In genomic region chr10:4203651-4204050, GRCm38 (mm10) we compare ENCODE assay signal across 7 mouse cellular contexts.
DNase-seq lines count a peak whose midpoint lies in the region; ATAC-seq and TF ChIP-seq lines count a peak whose summit lies in the region.
"Not testable (repeated sequence)": the region's sequence is repeated elsewhere in the genome, so short reads cannot be mapped to it uniquely, and the experiment has no call there.

No protein-coding gene starts in this region.

- not testable (repeated sequence) for TF ChIP-seq EP300 in CH12.LX (IDR thresholded peaks at IDR 0.05; ENCODE audit: low read length)

- not testable (repeated sequence) for H3K27me3 ChIP-seq in CH12.LX (replicated peaks); intestine, embryonic 16.5 days (replicated peaks; ENCODE audit: control insufficient read depth, insufficient read depth, low read length); midbrain, embryonic 11.5 days (ENCODE audit: control insufficient read depth, insufficient read depth, low read length)

- H3K36me3 ChIP-seq in CH12.LX (replicated peaks in 1 of 2; ENCODE audit: control insufficient read depth in 1 of 2, insufficient read depth in 1 of 2, low read length in 1 of 2); intestine, embryonic 16.5 days (ENCODE audit: control insufficient read depth, insufficient read depth, low read length); midbrain, embryonic 11.5 days (ENCODE audit: control insufficient read depth, insufficient read depth, low read length): not testable (repeated sequence)

- WGBS in intestine, embryonic 16.5 days, result 49% methylated on average over 6 of the region's 6 CpGs
- WGBS in midbrain, embryonic 11.5 days, result 69% methylated on average over 6 of the region's 6 CpGs

- not testable (repeated sequence) for TF ChIP-seq POLR2A in CH12.LX (IDR thresholded peaks at IDR 0.05; ENCODE audit: low read depth, low read length)

- DNase-seq in CH12.LX (ENCODE audit: extremely low read depth) (peak; percentile 27), WW6 (ENCODE audit: low read depth, low spot score) (peak; percentile 13)
- DNase-seq in c-Kit-positive CD71-positive TER-119-negative erythroid progenitor cells, embryonic 14.5 days (ENCODE audit: low read depth), result peak; percentile 3
- DNase-seq in kidney, postnatal 36 days, result peak; percentile 5 to 23
- peak; percentile 37 for DNase-seq in midbrain, embryonic 11.5 days (ENCODE audit: low spot score, missing footprints)
- peak; percentile 19 for DNase-seq in thymus, postnatal 4 days

- H3K79me2 ChIP-seq in CH12.LX (replicated peaks; ENCODE audit: control insufficient read depth, extremely low read depth, insufficient read depth, poor library complexity, severe bottlenecking), result not testable (repeated sequence)

- not testable (repeated sequence) for H3K9ac ChIP-seq in CH12.LX (ENCODE audit: insufficient read depth, low read depth); intestine, embryonic 16.5 days (ENCODE audit: low read depth, low read length); midbrain, embryonic 11.5 days (ENCODE audit: low read length)

- H3K27ac ChIP-seq in CH12.LX (ENCODE audit: insufficient read depth, low read depth); intestine, embryonic 16.5 days (ENCODE audit: low read length); midbrain, embryonic 11.5 days (ENCODE audit: low read depth, low read length): not testable (repeated sequence)

- not testable (repeated sequence) for H3K9me3 ChIP-seq in CH12.LX (replicated peaks; ENCODE audit: low read length); intestine, embryonic 16.5 days (ENCODE audit: control insufficient read depth, low read length); midbrain, embryonic 11.5 days (ENCODE audit: control insufficient read depth, low read length)

- dilution Hi-C loops in CH12.LX (cut with MboI; ENCODE audit: extremely low pct_ligation_motif_present, extremely low pct_unique_long_range_greater_than_20kb, low sequenced_read_pairs), result not testable (repeated sequence)

- not testable (repeated sequence) for TF ChIP-seq RAD21 in CH12.LX (IDR thresholded peaks at IDR 0.05; ENCODE audit: low read depth, low read length)

- H3K4me2 ChIP-seq in CH12.LX (ENCODE audit: insufficient read depth, low read depth, poor library complexity, severe bottlenecking); intestine, embryonic 16.5 days (ENCODE audit: low read depth, low read length); midbrain, embryonic 11.5 days: not testable (repeated sequence)

- not testable (repeated sequence) for TF ChIP-seq CTCF in CH12.LX (conservative IDR thresholded peaks at IDR 0.05 in 1 of 2, IDR thresholded peaks at IDR 0.05 in 1 of 2; ENCODE audit: low read depth in 2 of 2, low read length in 2 of 2)

- peak; percentile 48; the same call in 1 of the 2 replicates for ATAC-seq in intestine, embryonic 16.5 days
- ATAC-seq in midbrain, embryonic 11.5 days (ENCODE audit: low FRiP score), result not testable (repeated sequence)

- in situ Hi-C loops in CH12.LX (cut with MboI; ENCODE audit: low pct_ligation_motif_present, low pct_unique_long_range_greater_than_20kb, low sequenced_read_pairs), result not testable (repeated sequence)

- H3K4me1 ChIP-seq in CH12.LX (ENCODE audit: control insufficient read depth in 1 of 2, insufficient read depth in 2 of 2); intestine, embryonic 16.5 days (ENCODE audit: control insufficient read depth, insufficient read depth, low read length); midbrain, embryonic 11.5 days (ENCODE audit: control insufficient read depth, insufficient read depth, low read length): not testable (repeated sequence)

- H3K4me3 ChIP-seq in CH12.LX (replicated peaks in 1 of 3; ENCODE audit: low read depth in 2 of 3, low read length in 2 of 3, poor library complexity in 1 of 3); intestine, embryonic 16.5 days (ENCODE audit: low read length); midbrain, embryonic 11.5 days (ENCODE audit: low read depth, low read length): not testable (repeated sequence)
